Mouse (Mus musculus) CH12.LX (cell line): Measurements from ENCODE around the gene Klk1b9.
"Not testable (repeated sequence)": the region's sequence is repeated elsewhere in the genome, so short reads cannot be mapped to it uniquely, and the experiment has no call there.

Experiments
- BHLHE40 ChIP-seq: IDR thresholded peaks from 2 replicates; pipeline ENCODE4 v1.6.1; 2011; ENCODE audit warnings: mild to moderate bottlenecking, low read depth, low read length, improper control_type of control experiment
- CTCF ChIP-seq, 2 experiments: IDR thresholded peaks in 1 of 2; conservative IDR thresholded peaks in 1 of 2; 2 replicates each; pipeline ENCODE4 v1.5.1; 2011 to 2012; ENCODE audit warnings: low read depth in 2 of 2, low read length in 2 of 2, improper control_type of control experiment in 1 of 2, inconsistent platforms in 1 of 2, mild to moderate bottlenecking in 1 of 2, moderate library complexity in 1 of 2
- ETS1 ChIP-seq: conservative IDR thresholded peaks from 2 replicates; pipeline ENCODE4 v1.6.1; 2012; ENCODE audit warnings: low read depth, mild to moderate bottlenecking, inconsistent platforms, low read length, improper control_type of control experiment, moderate library complexity
- KAT2A ChIP-seq: IDR thresholded peaks from 2 replicates; pipeline ENCODE4 v1.6.1; 2012; ENCODE audit warnings: low read length, improper control_type of control experiment, inconsistent platforms; ENCODE audit not compliant: insufficient replicate concordance
- MAX ChIP-seq: IDR thresholded peaks from 2 replicates; pipeline ENCODE4 v1.6.1; 2011; ENCODE audit warnings: low read length, improper control_type of control experiment
- MYC ChIP-seq: IDR thresholded peaks from 2 replicates; pipeline ENCODE4 v1.6.1; 2011; ENCODE audit warnings: low read depth, mild to moderate bottlenecking, improper control_type of control experiment, low read length
- POLR2A ChIP-seq: IDR thresholded peaks from 2 replicates; pipeline ENCODE4 v1.6.1; 2011; ENCODE audit warnings: low read depth, mild to moderate bottlenecking, improper control_type of control experiment, low read length
- POLR2AphosphoS2 ChIP-seq: IDR thresholded peaks from 2 replicates; pipeline ENCODE4 v1.6.1; 2011; ENCODE audit warnings: low read depth, low read length, improper control_type of control experiment
- TBP ChIP-seq: conservative IDR thresholded peaks from 2 replicates; pipeline ENCODE4 v1.6.1; 2011; ENCODE audit warnings: low read depth, low read length, improper control_type of control experiment
- TCF12 ChIP-seq: IDR thresholded peaks from 2 replicates; pipeline ENCODE4 v1.6.1; 2014; ENCODE audit warnings: low read depth, mild to moderate bottlenecking, inconsistent platforms, low read length, improper control_type of control experiment

DNA sequence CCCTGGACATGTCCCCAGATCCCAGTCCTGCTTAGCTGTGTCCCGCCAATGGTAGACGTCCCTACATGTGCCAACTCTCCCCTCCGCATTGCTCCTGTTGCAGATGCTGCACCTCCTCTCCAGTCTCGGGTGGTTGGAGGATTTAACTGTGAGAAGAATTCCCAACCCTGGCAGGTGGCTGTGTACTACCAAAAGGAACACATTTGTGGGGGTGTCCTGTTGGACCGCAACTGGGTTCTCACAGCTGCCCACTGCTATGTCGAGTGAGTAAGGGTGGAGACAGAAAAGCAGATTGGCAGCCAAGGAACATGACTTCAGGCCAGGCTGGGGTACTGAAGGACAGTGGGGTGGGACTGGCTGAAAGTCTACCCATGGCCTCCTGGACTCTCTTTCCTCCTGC is 38.8 kb downstream of the Klk1b9 start:
- TF ChIP-seq MYC; TCF12; CTCF (conservative IDR thresholded peaks at IDR 0.05 in 1 of 2, IDR thresholded peaks at IDR 0.05 in 1 of 2; ENCODE audit: low read depth in 2 of 2, low read length in 2 of 2); POLR2A; KAT2A; TBP; ETS1; POLR2AphosphoS2; MAX; BHLHE40: not testable (repeated sequence)
